Mouse (Mus musculus) CH12.LX (cell line): ENCODE measurements around the gene Lyl1.

Experiments
- EP300 ChIP-seq: IDR thresholded peaks from 2 replicates; pipeline ENCODE4 v1.6.1; 2011; ENCODE audit warnings: low read length, improper control_type of control experiment
- ETS1 ChIP-seq: conservative IDR thresholded peaks from 2 replicates; pipeline ENCODE4 v1.6.1; 2012; ENCODE audit warnings: low read depth, mild to moderate bottlenecking, inconsistent platforms, low read length, improper control_type of control experiment, moderate library complexity
- JUND ChIP-seq: conservative IDR thresholded peaks from 2 replicates; pipeline ENCODE4 v1.6.1; 2011; ENCODE audit warnings: low read depth, low read length, improper control_type of control experiment
- MAZ ChIP-seq: IDR thresholded peaks from 2 replicates; pipeline ENCODE4 v1.6.1; 2012; ENCODE audit warnings: low read depth, mild to moderate bottlenecking, inconsistent platforms, low read length, improper control_type of control experiment, moderate library complexity
- MEF2A ChIP-seq: IDR thresholded peaks from 2 replicates; pipeline ENCODE4 v1.6.1; 2014; ENCODE audit warnings: low read depth, mild to moderate bottlenecking, inconsistent platforms, low read length, improper control_type of control experiment, borderline replicate concordance
- SMC3 ChIP-seq: IDR thresholded peaks from 2 replicates; pipeline ENCODE4 v1.6.1; 2011; ENCODE audit warnings: low read depth, low read length, improper control_type of control experiment
- ZC3H11A ChIP-seq: IDR thresholded peaks from 2 replicates; pipeline ENCODE4 v1.6.1; 2012; ENCODE audit warnings: low read depth, mild to moderate bottlenecking, inconsistent platforms, low read length, improper control_type of control experiment

GRCm38 (mm10) chr8:84731371-84732177 lies 30.3 kb downstream of the Lyl1 start:
- no peak for TF ChIP-seq JUND
- TF ChIP-seq EP300: no peak
- no peak for TF ChIP-seq MEF2A
- no peak for TF ChIP-seq SMC3
- TF ChIP-seq MAZ: no peak
- no peak for TF ChIP-seq ZC3H11A
- TF ChIP-seq ETS1: no peak
